17 mouse cellular contexts compared by ENCODE assay signal in the genomic region with DNA sequence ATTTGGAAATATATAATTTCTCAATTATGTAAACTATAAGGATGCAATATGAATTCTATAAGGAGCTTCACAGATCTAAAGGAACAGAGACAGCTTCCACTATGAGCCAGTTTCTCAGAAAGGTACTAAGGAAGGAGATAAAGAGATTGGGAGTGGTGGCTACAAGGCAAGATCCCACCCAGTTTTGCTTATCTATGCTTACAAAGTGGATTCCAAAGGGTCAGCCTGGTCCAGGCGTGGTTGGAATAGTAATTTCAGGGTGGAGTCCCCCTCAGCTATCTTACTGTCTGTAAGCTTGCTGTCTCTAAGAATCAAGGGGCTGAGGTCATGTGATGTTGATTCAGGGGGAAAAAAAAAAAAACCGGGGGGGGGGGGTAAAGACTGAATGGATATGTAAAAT. TPM values are rescaled to one million over a fixed set of nuclear protein-coding genes. Genes with fewer than 3 reads are reported as not detected.
A peak's percentile ranks its signal among the peaks of the same experiment; 100 is the strongest.
DNase-seq lines count a peak whose midpoint lies in the region; ATAC-seq lines count a peak whose summit lies in the region.
"Had no signal": no experiment of that assay in that cellular context is flagged by ENCODE, and none has a peak within 500 bp of the region (broad histone marks: within the 10 kb centered on the region; RNA-seq: fewer than 3 reads in every experiment).

No protein-coding gene starts in this region.

- peak overlapping the region; percentile 96 for H3K27ac ChIP-seq in liver, embryonic 13.5 days
- no peak overlapping the region for H3K27ac ChIP-seq in stomach, embryonic 16.5 days (ENCODE audit: low read length)
- H3K27ac ChIP-seq: heart, embryonic 10.5 days; hindbrain, postnatal 0 days had no signal

- intact Hi-C loops in gastrocnemius, postnatal 36 days (cut with DNase I), result no loop called here

- no peaks in the 10 kb centered on the region for H3K9me3 ChIP-seq in liver, embryonic 13.5 days (replicated peaks)
- H3K9me3 ChIP-seq in stomach, embryonic 16.5 days (replicated peaks; ENCODE audit: control insufficient read depth, low read length), result no peaks in the 10 kb centered on the region
- H3K9me3 ChIP-seq: heart, embryonic 10.5 days had no signal

- peak overlapping the region; percentile 64 for H3K9ac ChIP-seq in liver, embryonic 13.5 days
- H3K9ac ChIP-seq in stomach, embryonic 16.5 days (ENCODE audit: low read length), result no peak overlapping the region

- peaks cover 59% of the 10 kb centered on the region for H3K4me1 ChIP-seq in liver, embryonic 13.5 days (replicated peaks)
- H3K4me1 ChIP-seq in stomach, embryonic 16.5 days (ENCODE audit: control insufficient read depth, insufficient read depth, low read length), result no peaks in the 10 kb centered on the region
- H3K4me1 ChIP-seq: heart, embryonic 10.5 days had no signal

- H3K4me2 ChIP-seq in liver, embryonic 13.5 days, result peak overlapping the region; percentile 68
- H3K4me2 ChIP-seq in stomach, embryonic 16.5 days (ENCODE audit: low read depth, low read length), result no peak overlapping the region

- DNase-seq in spleen, postnatal 36 days (ENCODE audit: low spot score in 2 of 2), result peak; percentile 26 to 56
- DNase-seq in spleen, adult 18-20 months, result no peak
- peak; percentile 82 for DNase-seq in c-Kit-positive CD71-positive TER-119-positive erythroid progenitor cells, embryonic 14.5 days (ENCODE audit: low spot score)
- DNase-seq in liver, embryonic 13.5 days, result peak; percentile 72
- DNase-seq in urinary bladder, postnatal 4 days (ENCODE audit: low spot score in 2 of 2), result no peak
- no peak for DNase-seq in gastrocnemius, postnatal 36 days
- no peak for DNase-seq in heart, adult 11 months
- DNase-seq: cerebellum, adult 11-12 months; cerebellum, postnatal 25 days; kidney, adult 9 months; lung, postnatal 14 days had no signal

- peak; percentile 99 for ATAC-seq in liver, embryonic 13.5 days (ENCODE audit: low read depth)
- peak; percentile 71 for ATAC-seq in stomach, embryonic 16.5 days (ENCODE audit: insufficient read depth, low FRiP score)
- ATAC-seq: hindbrain, postnatal 0 days had no signal

- 12% methylated on average over 2 of the region's 2 CpGs for WGBS in liver, embryonic 13.5 days (ENCODE audit: insufficient replicate concordance)
- WGBS in stomach, embryonic 16.5 days, result 40% methylated on average over 2 of the region's 2 CpGs

- peak overlapping the region; percentile 22 for H3K4me3 ChIP-seq in liver, embryonic 13.5 days (replicated peaks)
- H3K4me3 ChIP-seq in stomach, embryonic 16.5 days (replicated peaks; ENCODE audit: low read length), result no peak overlapping the region
- H3K4me3 ChIP-seq: heart, embryonic 10.5 days had no signal

- 0 out of 2 replicates have a peak, but pooled peaks cover 2% of the 10 kb centered on the region for H3K36me3 ChIP-seq in liver, embryonic 13.5 days
- no peaks in the 10 kb centered on the region for H3K36me3 ChIP-seq in stomach, embryonic 16.5 days (ENCODE audit: control insufficient read depth, insufficient read depth, low read length)
- H3K36me3 ChIP-seq: heart, embryonic 10.5 days had no signal

- no peaks in the 10 kb centered on the region for H3K27me3 ChIP-seq in liver, embryonic 13.5 days
- no peaks in the 10 kb centered on the region for H3K27me3 ChIP-seq in stomach, embryonic 16.5 days (ENCODE audit: control insufficient read depth, insufficient read depth, low read length)

RNA-seq across cellular contexts. Expression of gene Kcnrg, which starts 49.2 kb away (rescaled TPM):
- polyA plus RNA-seq in liver, embryonic 13.5 days (2015; fragmentation: Nextera tagmentation; extraction: Ambion mirVana), result 0.07 and 0.23 TPM in 2 replicates
- 0.81 and 1.0 TPM in 2 replicates for polyA plus RNA-seq in stomach, embryonic 16.5 days (2015; fragmentation: Nextera tagmentation; extraction: Ambion mirVana)
- under 1 TPM in 1 of 2 experiments, not detected in 1; 0.12 TPM for total RNA-seq in gastrocnemius, postnatal 36 days (2021)
- total RNA-seq: liver, adult 2 months had no signal
- polyA plus RNA-seq: large intestine, adult 2 months; liver, adult 2 months; spleen, adult 2 months had no signal

RNA-seq across cellular contexts. Expression of gene Trim13, which starts 58.4 kb away (rescaled TPM):
- polyA plus RNA-seq in liver, embryonic 13.5 days (2015; fragmentation: Nextera tagmentation; extraction: Ambion mirVana), result 6.8 and 7.0 TPM in 2 replicates
- polyA plus RNA-seq in stomach, embryonic 16.5 days (2015; fragmentation: Nextera tagmentation; extraction: Ambion mirVana), result 22.6 and 26.3 TPM in 2 replicates
- total RNA-seq in gastrocnemius, postnatal 36 days (2021), result 1 to 10 TPM; 5.3 to 7.4 TPM

Comparison
In these comparisons a context has a peak if more than half of its experiments do, and no peak if none do; other contexts are left out.
1. DNase-seq: peak in spleen, postnatal 36 days (2 of 2), c-Kit-positive CD71-positive TER-119-positive erythroid progenitor cells, embryonic 14.5 days (single experiment) and liver, embryonic 13.5 days (single experiment); none in spleen, adult 18-20 months (0 of 2), urinary bladder, postnatal 4 days (0 of 2), gastrocnemius, postnatal 36 days (0 of 2) and heart, adult 11 months (single experiment).